9 mouse cellular contexts compared by ENCODE assay signal in the genomic region with DNA sequence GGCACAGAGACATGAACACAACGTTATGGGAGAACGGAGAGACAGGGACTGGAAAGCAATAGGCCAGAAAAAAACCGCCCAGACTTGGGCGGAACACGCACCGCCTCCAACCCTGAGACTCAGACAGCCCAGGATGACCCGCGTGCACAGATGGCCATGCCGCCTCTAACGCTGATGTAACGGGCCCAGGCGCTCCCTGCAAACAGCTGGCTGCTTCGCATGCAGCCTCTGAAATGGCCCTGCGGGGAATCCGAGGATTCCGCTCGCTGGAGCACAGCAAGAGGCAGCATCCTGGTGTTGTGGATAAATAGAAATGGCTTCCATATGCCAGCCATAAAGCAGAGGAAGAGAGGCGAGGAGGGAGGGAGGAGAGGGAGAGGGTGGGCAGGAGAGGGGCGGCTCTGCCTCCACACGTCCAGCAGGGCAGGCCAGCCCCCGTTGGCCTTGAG. TPM values are rescaled to one million over a fixed set of nuclear protein-coding genes. Genes with fewer than 3 reads are reported as not detected.
DNase-seq lines count a peak whose midpoint lies in the region; ATAC-seq and TF ChIP-seq lines count a peak whose summit lies in the region.
"Had no signal": no experiment of that assay in that cellular context is flagged by ENCODE, and none has a peak within 500 bp of the region (broad histone marks: within the 10 kb centered on the region; RNA-seq: fewer than 3 reads in every experiment).

No protein-coding gene starts in this region.

- 26% methylated on average over 21 of the region's 21 CpGs for WGBS in intestine, embryonic 14.5 days
- 63% methylated on average over 21 of the region's 21 CpGs for whole genome bisulfite sequencing in liver, embryonic 16.5 days (ENCODE audit: insufficient replicate concordance)
- WGBS in olfactory bulb, adult 2 months = 28% methylated on average over 21 of the region's 21 CpGs

- H3K4me2 ChIP-seq in intestine, embryonic 14.5 days (ENCODE audit: low read length) = no peak overlapping the region
- H3K4me2 ChIP-seq in liver, embryonic 16.5 days (ENCODE audit: low read depth, low read length) = no peak overlapping the region

- no peaks in the 10 kb centered on the region for H3K36me3 ChIP-seq in intestine, embryonic 14.5 days (ENCODE audit: control insufficient read depth, insufficient read depth, low read length)
- H3K36me3 ChIP-seq in liver, embryonic 16.5 days (ENCODE audit: control insufficient read depth, insufficient read depth) = no peaks in the 10 kb centered on the region

- no peak for TF ChIP-seq POLR2A in olfactory bulb, adult 2 months (IDR thresholded peaks at IDR 0.05; ENCODE audit: insufficient read depth, low read depth, low read length)

- H3K27ac ChIP-seq in intestine, embryonic 14.5 days (ENCODE audit: low read depth) = peak overlapping the region; percentile 62
- H3K27ac ChIP-seq in liver, embryonic 16.5 days (ENCODE audit: low read length) = no peak overlapping the region
- H3K27ac ChIP-seq in olfactory bulb, adult 2 months (ENCODE audit: insufficient read depth, low read depth, low read length) = peak overlapping the region; percentile 49
- H3K27ac ChIP-seq: liver, embryonic 14.5 days had no signal

- H3K4me1 ChIP-seq in intestine, embryonic 14.5 days (replicated peaks; ENCODE audit: control insufficient read depth, insufficient read depth, low read length) = peaks cover 88% of the 10 kb centered on the region
- peaks cover 46% of the 10 kb centered on the region for H3K4me1 ChIP-seq in liver, embryonic 16.5 days (ENCODE audit: control insufficient read depth, low read depth, low read length)
- peaks cover 80% of the 10 kb centered on the region for H3K4me1 ChIP-seq in olfactory bulb, adult 2 months (ENCODE audit: control insufficient read depth, insufficient read depth, low read length)

- H3K27me3 ChIP-seq in intestine, embryonic 14.5 days (replicated peaks; ENCODE audit: control insufficient read depth, insufficient read depth, low read length) = no peaks in the 10 kb centered on the region
- no peaks in the 10 kb centered on the region for H3K27me3 ChIP-seq in liver, embryonic 16.5 days (ENCODE audit: control insufficient read depth, insufficient read depth, low read depth, low read length)

- no peak overlapping the region for H3K4me3 ChIP-seq in intestine, embryonic 14.5 days (ENCODE audit: low read depth, low read length)
- H3K4me3 ChIP-seq in liver, embryonic 16.5 days (ENCODE audit: low read depth, low read length) = no peak overlapping the region
- H3K4me3 ChIP-seq in olfactory bulb, adult 2 months (ENCODE audit: insufficient read depth, low read depth, low read length) = no peak overlapping the region

- no peak overlapping the region for H3K9ac ChIP-seq in intestine, embryonic 14.5 days (ENCODE audit: low read length)
- no peak overlapping the region for H3K9ac ChIP-seq in liver, embryonic 16.5 days (ENCODE audit: low read depth, low read length)
- H3K9ac ChIP-seq: liver, embryonic 14.5 days had no signal

- no peak for TF ChIP-seq CTCF in olfactory bulb, adult 2 months (IDR thresholded peaks at IDR 0.05; ENCODE audit: insufficient read depth, low read depth, low read length)

- peak; percentile 73 for DNase-seq in adrenal gland, adult 8-10 months
- DNase-seq in cerebellum, postnatal 25 days = peak; percentile 64 to 68
- peak; percentile 83 for DNase-seq in gastrocnemius, postnatal 25 days
- peak; percentile 71 for DNase-seq in intestine, embryonic 14.5 days (ENCODE audit: low spot score)
- no peak for DNase-seq in layer of hippocampus, postnatal 25 days (ENCODE audit: extremely low spot score in 1 of 2, low spot score in 1 of 2)

- no peak for ATAC-seq in intestine, embryonic 14.5 days (replicated peaks; ENCODE audit: low FRiP score, low TSS enrichment, low read depth)
- ATAC-seq in liver, embryonic 16.5 days (ENCODE audit: low read depth) = peak; percentile 19; the same call in 1 of the 2 replicates
- no peak for ATAC-seq in megakaryocyte, adult 5-6 weeks (ENCODE audit: poor library complexity, severe bottlenecking)

- no peaks in the 10 kb centered on the region for H3K9me3 ChIP-seq in intestine, embryonic 14.5 days (ENCODE audit: control insufficient read depth, low read length)
- no peaks in the 10 kb centered on the region for H3K9me3 ChIP-seq in liver, embryonic 16.5 days (replicated peaks; ENCODE audit: control insufficient read depth, low read length)

RNA-seq across cellular contexts. Expression of gene Tpcn1, which starts 21.2 kb away (rescaled TPM):
- 10 to 100 TPM; 33.9 to 44.5 (median 40.0) TPM for total RNA-seq in adrenal gland, adult 8-10 months (2022)
- total RNA-seq in gastrocnemius, postnatal 25 days (2021) = 10 to 100 TPM; 44.3 to 48.3 TPM
- polyA plus RNA-seq in intestine, embryonic 14.5 days (2014; fragmentation: Nextera tagmentation; extraction: Ambion mirVana) = 22.7 and 23.6 TPM in 2 replicates
- 21.5 and 24.2 TPM in 2 replicates for polyA plus RNA-seq in liver, embryonic 16.5 days (2015; fragmentation: Nextera tagmentation; extraction: Ambion mirVana)
- not detected in 2 replicates for polyA plus RNA-seq in olfactory bulb, adult 2 months (2012; ENCODE audit: insufficient read depth, insufficient read length, low replicate concordance, missing spikeins)
- total RNA-seq in megakaryocyte, adult 5-6 weeks (2015) = 37.6 and 38.3 TPM in 2 replicates
- total RNA-seq in megakaryocyte, adult 5-6 weeks (2017) = 15.8 and 18.2 TPM in 2 replicates
- 10 to 100 TPM; 31.0 to 39.9 TPM for total RNA-seq in layer of hippocampus, postnatal 25 days (2021)

RNA-seq across cellular contexts. Expression of gene Iqcd, which starts 21.5 kb away (rescaled TPM):
- total RNA-seq in adrenal gland, adult 8-10 months (2022) = 1 to 10 TPM in 2 of 4 experiments, under 1 TPM in 2; 0.42 to 1.8 (median 1.1) TPM
- under 1 TPM in 1 of 2 experiments, not detected in 1; 0.18 TPM for total RNA-seq in gastrocnemius, postnatal 25 days (2021)
- 0.24 and 0.48 TPM in 2 replicates for polyA plus RNA-seq in intestine, embryonic 14.5 days (2014; fragmentation: Nextera tagmentation; extraction: Ambion mirVana)
- 1.2 TPM in 2 replicates for polyA plus RNA-seq in liver, embryonic 16.5 days (2015; fragmentation: Nextera tagmentation; extraction: Ambion mirVana)
- not detected in 2 replicates for polyA plus RNA-seq in olfactory bulb, adult 2 months (2012; ENCODE audit: insufficient read depth, insufficient read length, low replicate concordance, missing spikeins)
- 0.18 and 0.98 TPM in 2 replicates for total RNA-seq in megakaryocyte, adult 5-6 weeks (2015)
- total RNA-seq in megakaryocyte, adult 5-6 weeks (2017) = 0.11 and 0.45 TPM in 2 replicates
- total RNA-seq in layer of hippocampus, postnatal 25 days (2021) = under 1 TPM; 0.79 to 0.80 TPM

RNA-seq across cellular contexts. Expression of gene Rita1, which starts 45.1 kb away (rescaled TPM):
- total RNA-seq in adrenal gland, adult 8-10 months (2022) = 10 to 100 TPM; 17.0 to 30.2 (median 22.3) TPM
- 1 to 10 TPM; 4.8 to 6.3 TPM for total RNA-seq in gastrocnemius, postnatal 25 days (2021)
- 8.1 and 9.4 TPM in 2 replicates for polyA plus RNA-seq in intestine, embryonic 14.5 days (2014; fragmentation: Nextera tagmentation; extraction: Ambion mirVana)
- polyA plus RNA-seq in liver, embryonic 16.5 days (2015; fragmentation: Nextera tagmentation; extraction: Ambion mirVana) = 3.6 and 3.7 TPM in 2 replicates
- polyA plus RNA-seq in olfactory bulb, adult 2 months (2012; ENCODE audit: insufficient read depth, insufficient read length, low replicate concordance, missing spikeins) = not detected in 2 replicates
- 1.5 and 3.0 TPM in 2 replicates for total RNA-seq in megakaryocyte, adult 5-6 weeks (2015)
- total RNA-seq in megakaryocyte, adult 5-6 weeks (2017) = 2.2 and 3.2 TPM in 2 replicates
- 10 to 100 TPM; 23.9 to 25.5 TPM for total RNA-seq in layer of hippocampus, postnatal 25 days (2021)

RNA-seq across cellular contexts. Expression of gene Ddx54, which starts 45.3 kb away (rescaled TPM):
- 10 to 100 TPM; 44.1 to 57.3 (median 56.5) TPM for total RNA-seq in adrenal gland, adult 8-10 months (2022)
- total RNA-seq in gastrocnemius, postnatal 25 days (2021) = 10 to 100 TPM; 15.7 to 17.1 TPM
- polyA plus RNA-seq in intestine, embryonic 14.5 days (2014; fragmentation: Nextera tagmentation; extraction: Ambion mirVana) = 39.3 and 41.0 TPM in 2 replicates
- 14.7 and 16.1 TPM in 2 replicates for polyA plus RNA-seq in liver, embryonic 16.5 days (2015; fragmentation: Nextera tagmentation; extraction: Ambion mirVana)
- polyA plus RNA-seq in olfactory bulb, adult 2 months (2012; ENCODE audit: insufficient read depth, insufficient read length, low replicate concordance, missing spikeins) = not detected in 2 replicates
- total RNA-seq in megakaryocyte, adult 5-6 weeks (2015) = 7.7 and 7.9 TPM in 2 replicates
- total RNA-seq in megakaryocyte, adult 5-6 weeks (2017) = 21.3 and 22.6 TPM in 2 replicates
- total RNA-seq in layer of hippocampus, postnatal 25 days (2021) = 10 to 100 TPM; 40.7 to 42.5 TPM

RNA-seq across cellular contexts. Expression of gene Slc8b1, which starts 56.3 kb away (rescaled TPM):
- total RNA-seq in adrenal gland, adult 8-10 months (2022) = 10 to 100 TPM; 29.5 to 36.7 (median 34.1) TPM
- total RNA-seq in gastrocnemius, postnatal 25 days (2021) = 10 to 100 TPM in 1 of 2 experiments, 1 to 10 TPM in 1; 9.4 to 11.7 TPM
- polyA plus RNA-seq in intestine, embryonic 14.5 days (2014; fragmentation: Nextera tagmentation; extraction: Ambion mirVana) = 3.3 and 3.8 TPM in 2 replicates
- polyA plus RNA-seq in liver, embryonic 16.5 days (2015; fragmentation: Nextera tagmentation; extraction: Ambion mirVana) = 9.2 TPM in 2 replicates
- not detected in 2 replicates for polyA plus RNA-seq in olfactory bulb, adult 2 months (2012; ENCODE audit: insufficient read depth, insufficient read length, low replicate concordance, missing spikeins)
- total RNA-seq in megakaryocyte, adult 5-6 weeks (2015) = 31.7 and 36.8 TPM in 2 replicates
- total RNA-seq in megakaryocyte, adult 5-6 weeks (2017) = 44.1 and 60.5 TPM in 2 replicates
- total RNA-seq in layer of hippocampus, postnatal 25 days (2021) = 10 to 100 TPM in 1 of 2 experiments, 1 to 10 TPM in 1; 6.5 to 14.3 TPM

Comparison
In these comparisons a context has a peak if more than half of its experiments do, and no peak if none do; other contexts are left out.
1. DNase-seq: peak in adrenal gland, adult 8-10 months (single experiment), cerebellum, postnatal 25 days (2 of 2), gastrocnemius, postnatal 25 days (single experiment) and intestine, embryonic 14.5 days (single experiment); none in layer of hippocampus, postnatal 25 days (0 of 2).